Mouse (Mus musculus): ENCODE data around the gene Pde3a. TPM values are rescaled to one million over a fixed set of nuclear protein-coding genes. Genes with fewer than 3 reads are reported as not detected.
"Not testable (repeated sequence)": the region's sequence is repeated elsewhere in the genome, so short reads cannot be mapped to it uniquely, and the experiment has no call there.

The Pde3a gene
- total RNA-seq, 2 experiments from 2014 or later = 56.4 to 58.2 TPM

- intact Hi-C loops (cut with DNase I) = loop anchor here (5.0 to 10.0 kb wide), 3 partner anchors 61 to 548 kb away; no protein-coding TSS in a partner anchor
- no peak for DNase-seq
Measured at GRCm38 (mm10) chr6:141313112-141313511, 64.0 kb downstream of the Pde3a start.

- intact Hi-C loops (cut with DNase I) = loop anchor here (10.0 kb wide), 2 partner anchors 394 to 554 kb away; no protein-coding TSS in a partner anchor
- no peak for DNase-seq
Measured at GRCm38 (mm10) chr6:141318440-141318839, 69.4 kb downstream of the Pde3a start.

GRCm38 (mm10) chr6:141321253-141321652 lies 72.2 kb downstream of the Pde3a start:
- no peak for DNase-seq
- intact Hi-C loops (cut with DNase I) = no loop called here

- intact Hi-C loops (cut with DNase I) = no loop called here
- no peak for DNase-seq
Measured at GRCm38 (mm10) chr6:141322961-141323360, 73.9 kb downstream of the Pde3a start.

- intact Hi-C loops (cut with DNase I); DNase-seq: not testable (repeated sequence)
Measured at GRCm38 (mm10) chr6:141327134-141327533, 78.1 kb downstream of the Pde3a start.

GRCm38 (mm10) chr6:141328071-141328470 lies 79.0 kb downstream of the Pde3a start:
- intact Hi-C loops (cut with DNase I) = no loop called here
- DNase-seq = no peak

- no peak for DNase-seq
- intact Hi-C loops (cut with DNase I) = no loop called here
Measured at GRCm38 (mm10) chr6:141331464-141331863, 82.4 kb downstream of the Pde3a start.

GRCm38 (mm10) chr6:141332613-141333165 lies 83.6 kb downstream of the Pde3a start:
- intact Hi-C loops (cut with DNase I) = no loop called here

GRCm38 (mm10) chr6:141333245-141333644 lies 84.2 kb downstream of the Pde3a start:
- intact Hi-C loops (cut with DNase I) = no loop called here
- peak; percentile 54 to 64 for DNase-seq

More at GRCm38 (mm10) chr6:141332613-141333165, 83.6 kb downstream of the Pde3a start:
- DNase-seq = no peak

GRCm38 (mm10) chr6:141335878-141336277 lies 86.8 kb downstream of the Pde3a start:
- intact Hi-C loops (cut with DNase I) = no loop called here

GRCm38 (mm10) chr6:141336438-141336837 lies 87.4 kb downstream of the Pde3a start:
- DNase-seq = no peak
- intact Hi-C loops (cut with DNase I) = no loop called here

More at GRCm38 (mm10) chr6:141335878-141336277, 86.8 kb downstream of the Pde3a start:
- no peak for DNase-seq

GRCm38 (mm10) chr6:141337673-141338072 lies 88.6 kb downstream of the Pde3a start:
- intact Hi-C loops (cut with DNase I) = no loop called here
- peak; percentile 31 to 35 for DNase-seq

GRCm38 (mm10) chr6:141341385-141341784 lies 92.3 kb downstream of the Pde3a start:
- no peak for DNase-seq
- intact Hi-C loops (cut with DNase I) = no loop called here

- DNase-seq = no peak
- intact Hi-C loops (cut with DNase I) = no loop called here
Measured at GRCm38 (mm10) chr6:141347870-141348269, 98.8 kb downstream of the Pde3a start.

GRCm38 (mm10) chr6:141348542-141348941 lies 99.5 kb downstream of the Pde3a start:
- intact Hi-C loops (cut with DNase I) = no loop called here
- no peak for DNase-seq

- intact Hi-C loops (cut with DNase I) = no loop called here
- DNase-seq = no peak
Measured at GRCm38 (mm10) chr6:141350261-141350660, 101.2 kb downstream of the Pde3a start.

- no peak for DNase-seq
- intact Hi-C loops (cut with DNase I) = no loop called here
Measured at GRCm38 (mm10) chr6:141352277-141352676, 103.2 kb downstream of the Pde3a start.

GRCm38 (mm10) chr6:141363664-141364063 lies 114.6 kb downstream of the Pde3a start:
- intact Hi-C loops (cut with DNase I) = no loop called here

GRCm38 (mm10) chr6:141367037-141367436 lies 118.0 kb downstream of the Pde3a start:
- no peak for DNase-seq
- intact Hi-C loops (cut with DNase I) = no loop called here

More at GRCm38 (mm10) chr6:141363664-141364063, 114.6 kb downstream of the Pde3a start:
- no peak for DNase-seq

GRCm38 (mm10) chr6:141372697-141373096 lies 123.6 kb downstream of the Pde3a start:
- intact Hi-C loops (cut with DNase I) = no loop called here
- DNase-seq = no peak

- intact Hi-C loops (cut with DNase I) = no loop called here
- DNase-seq = no peak
Measured at GRCm38 (mm10) chr6:141374469-141375057, 125.5 kb downstream of the Pde3a start.

- no peak for DNase-seq
- intact Hi-C loops (cut with DNase I) = no loop called here
Measured at GRCm38 (mm10) chr6:141375155-141375554, 126.1 kb downstream of the Pde3a start.

Measured in heart, postnatal 14 days (tissue).